Mouse (Mus musculus) C2C12 (cell line): ENCODE data around the gene Mpp1.

Source experiments
- CEBPB ChIP-seq: IDR thresholded peaks from one replicate; pipeline ENCODE4 v1.6.1; 2011; ENCODE audit warnings: low read depth, mild to moderate bottlenecking, control low read depth, moderate library complexity
- CTCF ChIP-seq: IDR thresholded peaks from one replicate; pipeline ENCODE4 v1.5.1; 2011; ENCODE audit not compliant: control insufficient read depth, insufficient read depth, insufficient read length

DNA sequence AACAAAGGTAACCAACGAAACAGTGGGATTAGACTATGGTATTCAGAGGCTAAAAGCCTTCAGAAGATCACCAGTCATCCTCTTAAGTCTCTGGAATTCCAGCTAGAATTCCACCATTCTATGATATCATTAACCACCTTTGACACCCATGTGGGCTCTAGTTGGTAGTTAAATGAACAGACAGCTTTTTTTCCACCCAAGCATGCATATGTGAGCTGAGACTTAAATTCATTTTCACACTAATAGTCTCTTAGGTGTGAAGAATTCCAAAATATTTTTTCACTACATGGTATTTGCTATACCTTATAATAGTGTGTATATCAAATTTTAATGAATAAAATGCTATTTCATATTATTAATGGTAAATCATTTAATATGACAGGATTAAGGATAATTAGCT is 32.9 kb upstream of the Mpp1 start, which contains the start of gene Smim9:
- no peak for TF ChIP-seq CTCF
- TF ChIP-seq CEBPB, result no peak
